Mouse (Mus musculus) frontal cortex, postnatal 14 days (tissue): ENCODE data around the gene Zfp94.

Experiments
- DNase-seq, 2 experiments: peaks; one replicate each; pipeline ENCODE4 v3.0.0; 2022; ENCODE audit warnings: low spot score in 2 of 2

Zfp94 gene

GRCm38 (mm10) chr7:24274456-24274855 is 42.0 kb downstream of the Zfp94 start:
- no peak for DNase-seq

- DNase-seq: no peak
Observed at GRCm38 (mm10) chr7:24271191-24271590, 45.3 kb downstream of the Zfp94 start.

- peak; percentile 71 for DNase-seq
Observed at GRCm38 (mm10) chr7:24270288-24270672, 46.2 kb downstream of the Zfp94 start, which contains the start of gene Zfp93. Gene Zfp93 (plus strand): TSS chr7:24270420.

- DNase-seq: no peak
Observed at GRCm38 (mm10) chr7:24269667-24270287, 46.7 kb downstream of the Zfp94 start.

- DNase-seq: no peak
Observed at GRCm38 (mm10) chr7:24269256-24269655, 47.2 kb downstream of the Zfp94 start.

- DNase-seq: no peak
Observed at GRCm38 (mm10) chr7:24268176-24269155, 48.0 kb downstream of the Zfp94 start.

- DNase-seq: no peak
Observed at GRCm38 (mm10) chr7:24260000-24260312, 56.5 kb downstream of the Zfp94 start.

GRCm38 (mm10) chr7:24259306-24259999 is 57.0 kb downstream of the Zfp94 start:
- no peak for DNase-seq

GRCm38 (mm10) chr7:24254633-24255474 is 61.6 kb downstream of the Zfp94 start, which contains the start of gene Zfp108:
Gene Zfp108 (plus strand): TSS chr7:24254794.
- DNase-seq: peak; percentile 76 to 78

- no peak for DNase-seq
Observed at GRCm38 (mm10) chr7:24253779-24254615, 62.5 kb downstream of the Zfp94 start.
